Mouse (Mus musculus) left cerebral cortex, adult 8-10 months (tissue): ENCODE measurements around the gene Rdh11. TPM values are rescaled to one million over a fixed set of nuclear protein-coding genes. Genes with fewer than 3 reads are reported as not detected.
"Not testable (repeated sequence)": the region's sequence is repeated elsewhere in the genome, so short reads cannot be mapped to it uniquely, and the experiment has no call there.

Experiments
- DNase-seq, 2 experiments: peaks; one replicate each; pipeline ENCODE4 v3.0.0; 2022; ENCODE audit warnings: low spot score in 2 of 2
- total RNA-seq, 4 experiments: library from RNA; stranded (reverse); gene quantifications; 2 replicates each; pipeline ENCODE4 v1.2.4; 2022

Gene Rdh11
- 10 to 100 TPM; 23.6 to 29.3 (median 24.5) TPM for total RNA-seq

GRCm38 (mm10) chr12:79192193-79192592 is at the start of gene Rdh11:
TSS of gene Rdh11 (minus strand) at chr12:79192293.
- DNase-seq: no peak

GRCm38 (mm10) chr12:79235485-79236080 is 43.5 kb upstream of the Rdh11 start:
- no peak for DNase-seq

DNA sequence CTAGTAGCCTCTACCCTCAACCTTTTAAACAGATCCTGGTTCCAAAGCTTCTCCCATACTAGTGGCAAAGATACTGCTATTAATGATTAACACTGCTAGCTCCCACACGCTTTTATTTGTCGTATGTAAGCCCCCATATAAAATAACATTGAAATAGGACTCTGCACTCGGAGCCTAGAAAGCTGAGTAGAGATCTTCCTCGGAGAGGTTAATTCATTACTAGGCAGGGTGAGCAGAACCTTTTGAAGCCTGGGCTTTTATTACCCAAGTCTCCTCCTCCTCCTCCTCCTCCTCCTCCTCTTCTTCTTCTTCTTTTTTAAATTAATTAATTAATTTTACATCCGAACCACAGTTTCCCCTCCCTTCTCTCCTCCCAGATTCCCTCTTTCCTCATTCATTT is 25.4 kb upstream of the Rdh11 start:
- no peak for DNase-seq

- DNase-seq: no peak
Observed at GRCm38 (mm10) chr12:79211447-79211846, 19.4 kb upstream of the Rdh11 start.

DNA sequence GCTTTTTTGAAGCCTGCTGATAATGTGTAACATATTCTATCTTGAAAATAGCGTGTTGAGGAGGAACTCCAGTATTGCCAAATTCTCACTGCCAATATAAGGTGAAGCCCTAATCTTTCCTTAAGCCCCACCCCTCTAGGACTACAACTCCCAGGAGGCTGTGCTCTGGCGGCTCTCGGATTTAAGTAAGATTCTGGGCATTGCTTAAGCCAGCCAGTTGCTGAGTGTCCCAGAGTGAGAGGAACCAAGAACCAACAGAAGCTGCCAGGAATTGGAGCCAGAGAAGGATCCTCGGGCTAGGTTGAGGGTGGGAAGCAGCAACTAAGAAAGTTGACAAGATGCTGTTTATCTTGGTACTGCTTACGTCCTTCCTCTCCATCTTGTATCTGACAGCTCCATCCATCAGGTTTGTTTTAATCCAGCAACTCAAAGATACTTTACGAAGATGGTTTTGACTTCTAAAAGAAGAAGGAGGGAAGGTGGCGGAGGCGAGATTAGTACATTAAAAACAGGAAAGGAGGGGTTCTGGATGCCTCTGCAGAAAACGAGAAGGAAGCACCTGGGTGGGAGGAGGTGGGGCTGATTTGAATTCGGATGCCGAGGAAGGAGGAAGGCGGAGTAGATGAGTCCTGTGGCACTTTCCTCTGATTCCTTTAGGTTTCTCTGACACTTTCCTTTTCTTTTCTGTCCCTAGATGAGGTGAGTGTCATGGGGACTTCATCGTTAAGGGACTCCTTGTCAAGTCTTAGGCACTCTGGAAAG is 16.8 kb upstream of the Rdh11 start, which contains the start of gene Rdh12:
TSS of gene Rdh12 (plus strand) at position 212 of the 762 bp plus-strand sequence.
- DNase-seq: peak in 1 of 2 experiments; percentile 28

DNA sequence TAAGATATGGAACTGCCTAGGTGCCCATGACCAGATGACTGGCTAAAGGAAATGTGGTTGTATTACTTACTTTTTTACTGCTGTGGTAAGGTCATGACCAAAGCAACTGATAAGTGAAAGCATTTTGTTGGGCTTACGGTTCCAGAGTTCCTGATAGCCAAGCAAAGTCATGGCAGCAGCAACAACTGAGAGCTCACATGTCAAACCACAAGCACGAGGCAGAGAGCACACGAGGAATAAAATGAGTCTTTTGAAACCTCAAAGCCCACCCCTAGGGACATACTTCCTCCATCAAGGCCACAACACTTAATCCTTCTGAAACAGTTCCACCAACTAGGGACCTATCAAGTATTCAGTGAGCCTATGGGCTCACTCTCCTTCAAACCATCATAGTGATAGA is 9.8 kb upstream of the Rdh11 start:
- no peak for DNase-seq

DNA sequence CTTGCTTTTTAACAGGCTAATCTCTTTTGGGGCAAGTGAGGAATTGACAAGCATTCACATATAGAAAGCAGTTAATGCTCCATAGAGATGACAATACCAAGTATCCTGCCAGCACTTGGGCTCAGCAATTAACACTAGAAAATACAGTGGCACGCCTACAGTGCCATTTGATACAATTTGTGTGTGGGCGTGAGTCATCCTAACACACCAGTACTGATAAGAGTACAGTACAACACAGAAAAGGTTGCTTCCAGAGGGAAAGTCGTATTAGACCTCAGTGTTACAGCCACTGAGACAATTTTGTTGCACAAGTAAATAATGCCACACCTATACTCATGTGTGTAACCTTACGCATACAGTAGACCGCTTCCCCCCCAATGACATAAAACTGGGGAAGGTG is 5.0 kb upstream of the Rdh11 start:
- no peak for DNase-seq

DNA sequence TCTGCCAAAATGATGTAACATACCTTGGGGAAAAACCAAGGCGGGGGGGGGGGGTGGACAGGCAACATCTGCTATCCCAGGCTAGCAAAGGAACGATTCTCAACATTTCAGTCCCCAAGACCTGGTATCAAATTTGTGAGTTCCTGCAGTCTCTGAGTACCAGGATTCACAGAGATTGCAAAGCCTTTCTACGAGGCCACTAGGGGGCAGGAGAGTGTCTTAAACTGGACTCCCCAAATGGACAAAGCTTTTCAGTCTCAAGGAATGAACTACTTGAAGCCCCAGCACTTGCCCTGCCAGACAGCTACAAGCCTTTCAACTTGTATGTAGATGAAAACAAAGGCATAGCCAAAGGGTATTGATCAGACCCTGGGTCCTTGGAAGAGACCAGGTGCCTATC is 1.3 kb upstream of the Rdh11 start:
- DNase-seq: peak in 1 of 2 experiments; percentile 52

DNA sequence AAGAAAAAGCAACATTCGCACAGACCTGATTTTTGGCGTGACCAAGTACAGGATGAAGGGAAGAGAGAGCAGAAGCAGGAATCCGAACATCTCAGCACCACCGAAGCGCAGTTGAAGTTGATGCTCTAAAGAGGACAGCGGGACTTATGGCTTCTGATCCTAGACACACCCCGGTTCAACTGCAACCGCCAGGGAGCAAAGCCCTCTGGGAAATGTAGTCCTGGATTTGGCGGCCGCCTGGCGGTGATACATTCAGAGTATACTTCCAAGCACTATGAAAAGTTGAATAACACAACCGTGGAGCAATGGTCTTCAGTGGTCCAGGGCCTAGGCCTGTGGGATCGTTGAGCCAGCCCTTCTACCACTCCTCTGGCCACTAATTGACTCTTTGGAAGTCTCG is 392 bp downstream of the Rdh11 start:
- peak; percentile 56 for DNase-seq

- peak in 1 of 2 experiments; percentile 73 for DNase-seq
Observed at GRCm38 (mm10) chr12:79190931-79191673, 991 bp downstream of the Rdh11 start.

DNA sequence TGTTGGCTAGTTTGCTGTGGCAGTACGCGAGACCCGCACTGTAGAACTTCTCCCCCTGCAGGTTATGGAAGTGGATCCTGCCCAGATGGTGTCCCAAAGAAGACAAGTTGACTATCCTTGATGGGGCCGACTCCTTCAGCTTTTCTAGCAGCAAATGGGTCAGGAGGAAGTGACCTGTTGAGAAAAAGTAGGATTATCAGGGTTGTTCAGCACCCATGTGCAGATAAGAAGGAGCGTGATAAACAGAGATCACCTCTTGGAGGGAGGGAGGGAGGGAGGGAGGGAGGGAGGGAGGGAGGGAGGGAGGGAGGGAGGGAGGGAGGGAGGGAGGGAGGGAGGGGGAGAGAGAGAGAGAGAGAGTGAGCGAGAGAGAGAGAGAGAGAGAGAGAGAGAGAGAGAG is 6.9 kb downstream of the Rdh11 start:
- DNase-seq: not testable (repeated sequence)

- no peak for DNase-seq
Observed at GRCm38 (mm10) chr12:79175998-79176397, 16.1 kb downstream of the Rdh11 start.

- no peak for DNase-seq
Observed at GRCm38 (mm10) chr12:79173721-79174120, 18.4 kb downstream of the Rdh11 start.

- peak; percentile 93 for DNase-seq
Observed at GRCm38 (mm10) chr12:79172019-79172941, 19.8 kb downstream of the Rdh11 start, which contains the start of gene Vti1b. TSS of gene Vti1b (minus strand) at chr12:79172667.

DNA sequence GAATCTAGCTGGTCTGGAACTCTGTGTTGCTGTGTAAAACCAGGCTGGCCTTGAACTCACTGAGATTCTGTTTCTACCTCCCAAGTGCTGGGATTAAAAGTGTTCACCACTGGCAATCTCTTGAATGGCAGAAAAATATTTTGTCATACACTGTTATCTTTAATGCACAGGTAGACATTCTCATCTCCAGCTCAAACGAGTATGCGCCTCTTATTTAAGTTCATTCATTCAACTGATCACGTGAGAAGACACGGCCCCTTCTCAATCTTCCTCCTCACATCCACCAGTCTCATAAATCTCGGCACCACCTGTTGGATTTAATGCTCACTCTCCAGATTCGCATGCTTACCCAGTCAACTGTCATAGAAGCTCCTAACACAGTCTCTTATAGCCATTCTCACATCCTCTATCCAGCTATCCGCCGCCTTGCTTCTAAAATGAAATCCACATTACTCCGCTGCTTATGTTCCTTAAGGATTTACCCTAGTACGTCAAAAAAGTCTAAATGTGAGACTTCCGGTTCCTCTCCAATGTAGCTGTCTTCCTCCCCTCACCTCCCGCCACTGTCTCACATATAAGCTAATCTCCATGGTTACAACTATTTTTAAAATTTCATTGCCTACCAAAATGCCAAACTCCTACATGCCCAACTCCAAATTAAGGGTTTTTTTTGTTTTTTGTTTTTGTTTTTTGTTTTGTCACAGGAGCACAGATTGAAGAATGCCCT is 20.7 kb downstream of the Rdh11 start:
- peak in 1 of 2 experiments; percentile 29 for DNase-seq

DNA sequence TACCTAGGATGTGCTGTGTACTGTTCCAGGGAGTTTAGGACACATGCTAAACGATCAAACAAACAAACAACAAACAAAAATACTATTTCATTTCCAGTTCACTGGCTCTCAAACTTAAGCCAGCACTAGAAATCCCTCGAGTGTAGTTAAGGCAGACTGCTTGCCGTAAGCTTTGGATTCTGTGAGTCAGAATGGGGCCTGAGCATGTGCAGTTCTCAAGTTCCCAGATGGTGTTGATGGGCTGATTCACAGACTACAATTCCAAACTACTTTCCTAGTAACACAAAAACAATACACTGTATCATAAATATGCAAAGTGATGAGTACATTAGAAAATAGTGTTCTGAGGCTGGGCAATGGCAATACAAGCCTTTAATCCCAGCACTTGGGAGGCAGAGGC is 21.7 kb downstream of the Rdh11 start:
- no peak for DNase-seq

- DNase-seq: no peak
Observed at GRCm38 (mm10) chr12:79169173-79169572, 22.9 kb downstream of the Rdh11 start.

- no peak for DNase-seq
Observed at GRCm38 (mm10) chr12:79162876-79163275, 29.2 kb downstream of the Rdh11 start.

DNA sequence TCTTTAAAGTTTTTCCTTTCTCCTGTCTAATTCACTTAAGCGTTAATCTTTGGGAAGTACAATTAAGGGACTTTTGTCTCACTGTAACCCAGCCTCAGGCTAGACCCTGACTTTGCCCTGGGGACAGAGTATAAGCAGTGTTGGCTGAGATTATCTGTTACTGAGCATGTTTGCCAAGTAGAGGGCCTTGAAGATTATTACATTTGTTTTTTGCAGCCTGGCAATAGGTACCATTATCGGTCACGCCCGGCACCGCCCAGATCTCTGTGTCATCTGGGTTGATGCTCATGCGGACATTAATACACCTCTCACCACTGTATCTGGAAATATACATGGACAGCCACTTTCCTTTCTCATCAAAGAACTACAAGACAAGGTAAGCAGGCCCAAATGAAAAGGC is 42.4 kb downstream of the Rdh11 start:
- no peak for DNase-seq

GRCm38 (mm10) chr12:79141384-79141783 is 50.7 kb downstream of the Rdh11 start:
- no peak for DNase-seq
